Mouse (Mus musculus): ENCODE measurements at regions not wholly inside any gene's neighbourhood (a gene's known extent, or its start where the extent isn't known, plus 50 kb on each side); places are given as distances from the start of the nearest gene placed in this dataset.

DNA sequence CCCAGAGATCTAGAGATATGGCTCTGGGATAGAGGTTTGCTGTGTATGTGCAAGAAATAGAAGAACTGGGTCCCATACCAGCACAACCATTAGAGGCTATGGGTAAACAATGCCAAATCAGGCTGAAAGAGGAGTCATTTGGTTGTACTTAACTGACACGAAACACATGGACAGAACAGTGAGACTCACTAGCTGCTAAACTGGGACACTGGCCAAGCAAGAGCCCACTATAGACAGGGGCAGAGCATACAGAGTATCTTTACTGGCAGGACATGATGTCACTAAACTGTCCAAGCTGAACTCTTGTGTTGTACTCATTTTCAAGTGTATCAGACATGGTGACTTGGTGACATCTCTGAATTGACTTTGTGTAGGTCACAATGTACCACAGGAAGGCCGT is 371.3 kb upstream of the Dynlrb2 start:
- Histone ChIP-seq H3K27ac (replicated peaks) (no peak overlapping the region), H3K36me3 (no peaks in the 10 kb centered on the region), H3K9me3 (replicated peaks) (no peaks in the 10 kb centered on the region), H3K4me1 (0 out of 2 replicates have a peak, but pooled peaks cover 6% of the 10 kb centered on the region), H3K27me3 (ENCODE audit: low read depth, poor library complexity, severe bottlenecking) (no peaks in the 10 kb centered on the region), H3K4me3 (no peak overlapping the region)
- 89% methylated on average over 2 of the region's 2 CpGs for WGBS
- no peak for DNase-seq (ENCODE audit: low spot score)

DNA sequence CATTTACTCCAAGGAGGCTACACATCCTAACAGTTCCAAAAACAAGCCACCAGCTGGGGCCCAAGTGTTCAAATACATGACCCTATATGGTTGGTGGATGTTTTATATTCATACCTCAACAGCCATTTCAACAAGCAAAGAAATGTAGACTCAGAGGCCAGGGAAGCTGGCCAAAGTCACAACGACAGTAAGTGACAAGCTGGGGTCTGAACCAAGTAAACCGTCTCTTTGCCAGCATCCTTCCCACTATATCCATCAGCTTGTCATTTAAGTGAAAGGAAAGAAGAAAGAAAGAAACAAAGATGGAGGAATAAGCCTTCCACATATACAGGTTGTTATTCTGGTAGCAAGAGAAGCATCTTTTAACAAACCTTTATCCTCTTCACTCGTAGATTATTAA is 371.7 kb upstream of the Dynlrb2 start:
- 91% methylated on average over 3 of the region's 3 CpGs for WGBS
- Histone ChIP-seq H3K36me3 (no peaks in the 10 kb centered on the region), H3K4me1 (0 out of 2 replicates have a peak, but pooled peaks cover 6% of the 10 kb centered on the region)

GRCm38 (mm10) chr8:116120067-116120466 is 384.7 kb upstream of the Dynlrb2 start:
- WGBS = 66% methylated on average over 13 of the region's 13 CpGs
- Histone ChIP-seq H3K4me3 (no peak overlapping the region), H3K27ac (replicated peaks) (no peak overlapping the region), H3K27me3 (ENCODE audit: low read depth, poor library complexity, severe bottlenecking) (peaks cover 8% of the 10 kb centered on the region), H3K36me3 (no peaks in the 10 kb centered on the region), H3K4me1 (peaks cover 15% of the 10 kb centered on the region), H3K9me3 (replicated peaks) (no peaks in the 10 kb centered on the region)
- no peak for DNase-seq (ENCODE audit: low spot score)

More for the DNA sequence above, 371.7 kb upstream of the Dynlrb2 start:
- Histone ChIP-seq H3K9me3 (replicated peaks) (no peaks in the 10 kb centered on the region), H3K27ac (replicated peaks) (no peak overlapping the region), H3K27me3 (ENCODE audit: low read depth, poor library complexity, severe bottlenecking) (no peaks in the 10 kb centered on the region), H3K4me3 (no peak overlapping the region)
- no peak for DNase-seq (ENCODE audit: low spot score)

GRCm38 (mm10) chr8:116117919-116118318 is 386.9 kb upstream of the Dynlrb2 start:
- Histone ChIP-seq H3K9me3 (replicated peaks) (no peaks in the 10 kb centered on the region), H3K27me3 (ENCODE audit: low read depth, poor library complexity, severe bottlenecking) (peaks cover 24% of the 10 kb centered on the region), H3K27ac (replicated peaks) (no peak overlapping the region), H3K4me3 (no peak overlapping the region), H3K36me3 (no peaks in the 10 kb centered on the region), H3K4me1 (peaks cover 15% of the 10 kb centered on the region)
- no peak for DNase-seq (ENCODE audit: low spot score)
- WGBS = 67% methylated on average over 2 of the region's 2 CpGs

DNA sequence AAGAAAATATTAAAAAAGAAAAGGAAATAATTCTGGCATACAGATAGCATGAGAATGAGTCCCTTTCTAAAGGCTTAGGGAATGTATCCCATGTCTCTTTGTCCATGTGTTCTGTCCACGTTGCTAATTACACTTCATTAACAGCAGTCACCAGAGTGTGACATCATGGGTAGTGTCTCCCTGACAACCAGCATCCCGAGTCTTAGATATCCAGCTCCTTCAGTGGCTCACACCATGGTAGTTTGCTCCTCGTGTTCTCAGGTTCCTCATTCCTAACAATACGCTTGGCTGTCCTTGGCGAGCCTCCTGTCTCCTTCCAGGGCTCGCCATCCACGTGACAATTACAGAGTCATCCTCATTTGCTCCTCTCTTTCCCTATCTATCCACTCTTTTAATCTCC is 388.1 kb upstream of the Dynlrb2 start:
- no peak for DNase-seq (ENCODE audit: low spot score)

DNA sequence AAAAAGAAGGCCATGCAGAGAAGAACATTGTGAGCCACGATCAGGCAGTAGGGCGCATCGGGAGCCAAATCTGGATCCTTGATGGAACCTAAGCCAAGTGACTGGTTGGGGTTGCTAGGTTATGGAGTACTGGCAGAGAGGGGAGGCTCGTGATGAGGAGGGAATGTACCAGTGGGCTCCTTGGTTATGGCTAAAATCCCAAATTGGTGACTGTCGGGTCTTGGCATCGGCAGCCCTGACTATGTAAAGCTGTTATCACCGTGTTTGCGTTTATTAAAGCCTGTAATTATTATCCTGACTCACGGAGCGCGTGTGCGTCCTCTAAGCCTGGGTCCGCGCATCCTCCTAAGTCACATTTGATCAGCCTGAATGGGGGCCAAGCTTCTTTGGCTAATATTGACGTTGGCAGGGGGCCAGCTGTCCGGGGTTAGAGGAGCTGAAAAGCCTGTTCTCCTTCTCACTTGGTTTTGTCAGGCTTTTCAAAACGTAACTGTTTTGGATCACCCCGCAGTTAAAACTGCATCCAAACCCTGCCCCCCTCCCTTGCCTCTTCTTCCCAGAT is 388.9 kb upstream of the Dynlrb2 start:
- peak; percentile 13 for DNase-seq (ENCODE audit: low spot score)
- Histone ChIP-seq H3K9me3 (replicated peaks) (no peaks in the 10 kb centered on the region), H3K36me3 (no peaks in the 10 kb centered on the region), H3K27me3 (ENCODE audit: low read depth, poor library complexity, severe bottlenecking) (peaks cover 41% of the 10 kb centered on the region), H3K27ac (replicated peaks) (0 out of 2 replicates have a peak overlapping the region, but pooled peaks have one; percentile 13), H3K4me3 (no peak overlapping the region), H3K4me1 (peaks cover 24% of the 10 kb centered on the region)
- 63% methylated on average over 18 of the region's 18 CpGs for WGBS

More for the DNA sequence above, 388.1 kb upstream of the Dynlrb2 start:
- no peaks in the 10 kb centered on the region for H3K36me3 ChIP-seq
- no peak overlapping the region for H3K4me3 ChIP-seq
- H3K9me3 ChIP-seq (replicated peaks) = no peaks in the 10 kb centered on the region
- peak overlapping the region; percentile 19; the same call in 1 of the 2 replicates for H3K27ac ChIP-seq (replicated peaks)
- WGBS = 47% methylated on average over 7 of the region's 7 CpGs
- peaks cover 37% of the 10 kb centered on the region for H3K27me3 ChIP-seq (ENCODE audit: low read depth, poor library complexity, severe bottlenecking)
- peaks cover 16% of the 10 kb centered on the region for H3K4me1 ChIP-seq

DNA sequence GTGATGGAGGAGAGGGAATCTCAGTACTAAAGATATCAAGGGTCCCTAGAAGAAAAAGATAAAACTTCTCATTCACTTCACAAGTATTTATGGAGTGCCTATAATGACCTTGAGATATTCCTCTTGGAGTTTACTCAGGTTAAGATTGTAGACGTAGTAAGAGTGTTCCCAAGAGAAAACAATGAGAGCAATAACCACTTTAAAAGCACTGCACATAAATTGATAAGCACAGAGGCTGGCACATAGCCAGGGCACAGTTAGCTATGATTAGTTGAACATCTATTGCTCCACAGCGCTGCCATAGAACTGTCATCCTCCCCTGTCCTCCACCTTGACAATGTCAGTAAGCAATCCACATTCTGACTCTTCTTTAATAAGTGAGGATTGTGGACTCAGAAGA is 389.8 kb upstream of the Dynlrb2 start:
- Histone ChIP-seq H3K4me1 (peaks cover 28% of the 10 kb centered on the region), H3K4me3 (no peak overlapping the region), H3K27ac (replicated peaks) (no peak overlapping the region), H3K36me3 (no peaks in the 10 kb centered on the region), H3K27me3 (ENCODE audit: low read depth, poor library complexity, severe bottlenecking) (peaks cover 41% of the 10 kb centered on the region), H3K9me3 (replicated peaks) (no peaks in the 10 kb centered on the region)
- no peak for DNase-seq (ENCODE audit: low spot score)
- WGBS = 86% methylated on average over 2 of the region's 2 CpGs

DNA sequence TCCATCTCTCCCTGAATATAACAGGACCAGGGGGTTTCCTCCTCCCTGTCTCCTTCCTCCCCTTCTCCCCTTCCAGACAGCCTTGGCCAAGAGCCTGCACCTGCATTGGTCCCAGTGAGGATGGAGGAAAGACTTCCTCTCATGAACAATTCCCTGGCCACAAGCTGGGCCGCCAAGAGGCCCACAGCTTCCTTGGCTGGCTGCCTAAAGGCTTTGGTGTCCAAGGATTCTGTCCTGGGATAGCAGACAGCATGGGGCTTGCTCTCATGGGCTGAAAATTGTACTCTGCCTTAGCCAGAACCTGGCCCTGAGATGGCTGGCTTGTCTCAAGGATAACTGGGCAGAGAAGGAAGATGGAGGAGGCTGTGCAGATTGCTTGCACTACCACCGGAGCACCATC is 390.3 kb upstream of the Dynlrb2 start:
- Histone ChIP-seq H3K9me3 (replicated peaks) (no peaks in the 10 kb centered on the region), H3K4me3 (no peak overlapping the region), H3K27me3 (ENCODE audit: low read depth, poor library complexity, severe bottlenecking) (peaks cover 41% of the 10 kb centered on the region), H3K27ac (replicated peaks) (no peak overlapping the region), H3K36me3 (no peaks in the 10 kb centered on the region), H3K4me1 (peaks cover 28% of the 10 kb centered on the region)
- 92% methylated on average over 2 of the region's 2 CpGs for WGBS
- no peak for DNase-seq (ENCODE audit: low spot score)

GRCm38 (mm10) chr8:116111168-116111567 is 393.6 kb upstream of the Dynlrb2 start:
- Histone ChIP-seq H3K27ac (replicated peaks) (no peak overlapping the region), H3K4me1 (peaks cover 20% of the 10 kb centered on the region), H3K36me3 (no peaks in the 10 kb centered on the region), H3K27me3 (ENCODE audit: low read depth, poor library complexity, severe bottlenecking) (peaks cover 65% of the 10 kb centered on the region), H3K4me3 (no peak overlapping the region), H3K9me3 (replicated peaks) (no peaks in the 10 kb centered on the region)
- 52% methylated on average over 12 of the region's 12 CpGs for WGBS
- DNase-seq (ENCODE audit: low spot score) = no peak

GRCm38 (mm10) chr8:116096666-116097065 is 389.1 kb upstream of the Maf start:
- Histone ChIP-seq H3K27me3 (ENCODE audit: low read depth, poor library complexity, severe bottlenecking) (no peaks in the 10 kb centered on the region), H3K27ac (replicated peaks) (no peak overlapping the region), H3K36me3 (no peaks in the 10 kb centered on the region), H3K4me1 (no peaks in the 10 kb centered on the region), H3K9me3 (replicated peaks) (no peaks in the 10 kb centered on the region), H3K4me3 (no peak overlapping the region)
- DNase-seq (ENCODE audit: low spot score) = no peak
- WGBS = 72% methylated on average over 3 of the region's 3 CpGs

DNA sequence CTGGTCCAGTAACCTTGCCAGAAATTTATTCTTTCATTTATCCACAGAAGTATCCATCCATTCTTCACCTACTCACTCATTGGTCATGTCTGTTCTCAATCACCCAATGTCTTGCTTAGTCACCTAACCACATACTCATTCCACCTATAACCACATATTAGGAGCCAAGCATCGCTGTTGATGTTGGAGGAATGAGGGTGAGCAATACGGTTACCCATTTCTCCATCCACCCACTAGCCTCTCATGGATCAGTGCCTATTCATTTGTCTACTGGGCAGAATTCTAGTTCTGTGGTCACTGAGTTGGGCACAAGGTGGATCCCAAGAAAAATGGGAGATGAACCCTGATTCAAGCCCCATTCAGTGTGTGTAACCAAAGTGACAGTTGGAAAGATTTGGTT is 375.6 kb upstream of the Maf start:
- DNase-seq (ENCODE audit: low spot score) = no peak
- H3K4me3 ChIP-seq = no peak overlapping the region
- H3K36me3 ChIP-seq = no peaks in the 10 kb centered on the region
- no peak overlapping the region for H3K27ac ChIP-seq (replicated peaks)
- H3K9me3 ChIP-seq (replicated peaks) = no peaks in the 10 kb centered on the region
- no peaks in the 10 kb centered on the region for H3K4me1 ChIP-seq
- WGBS = 91% methylated on average over 2 of the region's 2 CpGs
- H3K27me3 ChIP-seq (ENCODE audit: low read depth, poor library complexity, severe bottlenecking) = no peaks in the 10 kb centered on the region

DNA sequence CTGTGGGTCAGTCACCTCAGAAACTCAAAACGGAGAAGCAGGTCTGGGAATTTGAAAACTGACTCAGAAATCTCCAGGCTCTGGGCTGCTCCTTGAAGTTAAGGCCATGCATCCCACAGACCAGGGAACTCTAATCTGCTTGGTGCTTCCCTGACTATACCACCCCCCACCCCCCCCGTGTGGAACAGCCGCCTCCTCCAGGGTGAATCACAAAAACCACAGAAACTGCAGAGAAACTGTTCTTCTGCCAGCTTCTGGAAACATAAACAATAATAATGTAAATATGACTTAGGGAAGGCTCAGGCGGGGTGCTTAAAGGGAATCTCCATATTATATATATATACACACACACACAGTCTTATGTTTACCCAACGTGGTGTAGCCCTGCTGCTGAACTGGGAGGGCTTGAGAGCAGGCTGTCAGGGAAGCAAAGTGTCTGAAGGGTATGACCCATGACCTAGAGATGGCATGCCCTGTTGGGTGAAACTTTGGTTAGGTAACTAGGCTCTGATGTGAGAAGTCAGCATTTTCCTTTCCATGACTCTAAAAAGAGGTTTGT is 371.3 kb upstream of the Maf start:
- no peaks in the 10 kb centered on the region for H3K27me3 ChIP-seq (ENCODE audit: low read depth, poor library complexity, severe bottlenecking)
- 68% methylated on average over 5 of the region's 5 CpGs for WGBS
- H3K4me3 ChIP-seq = no peak overlapping the region
- no peak overlapping the region for H3K27ac ChIP-seq (replicated peaks)
- H3K9me3 ChIP-seq (replicated peaks) = no peaks in the 10 kb centered on the region
- DNase-seq (ENCODE audit: low spot score) = no peak
- no peaks in the 10 kb centered on the region for H3K36me3 ChIP-seq
- no peaks in the 10 kb centered on the region for H3K4me1 ChIP-seq

- WGBS = 91% methylated on average over 7 of the region's 7 CpGs
- H3K36me3 ChIP-seq = no peaks in the 10 kb centered on the region
- no peaks in the 10 kb centered on the region for H3K4me1 ChIP-seq
- no peak for DNase-seq (ENCODE audit: low spot score)
- no peaks in the 10 kb centered on the region for H3K27me3 ChIP-seq (ENCODE audit: low read depth, poor library complexity, severe bottlenecking)
- H3K9me3 ChIP-seq (replicated peaks) = no peaks in the 10 kb centered on the region
- H3K27ac ChIP-seq (replicated peaks) = no peak overlapping the region
- no peak overlapping the region for H3K4me3 ChIP-seq
These were observed 363.9 kb upstream of the Maf start for GRCm38 (mm10) chr8:116071497-116071896.
